Mouse (Mus musculus) lung, postnatal 0 days (tissue): ENCODE data around the gene Hist1h1d. TPM values are rescaled to one million over a fixed set of nuclear protein-coding genes. Genes with fewer than 3 reads are reported as not detected.
A peak's percentile ranks its signal among the peaks of the same experiment; 100 is the strongest.
"Not testable (repeated sequence)": the region's sequence is repeated elsewhere in the genome, so short reads cannot be mapped to it uniquely, and the experiment has no call there.

Experiments used
- ATAC-seq: fragments of 200-750 bp; cut with Nextera tagmentation; 2 replicates; pipeline ENCODE4 v1.8.0; 2017; ENCODE audit warnings: moderate library complexity
- DNase-seq: peaks from one replicate; pipeline ENCODE4 v3.0.0-alpha.2; 2016; ENCODE audit warnings: low spot score
- H3K27ac ChIP-seq: fragments of 300-500 bp; sonication (generic); 2 replicates; pipeline ENCODE4 v1.5.1; 2014; ENCODE audit warnings: antibody characterized with exemption, mild to moderate bottlenecking, low read length, mixed read lengths
- H3K27me3 ChIP-seq: fragments of 300-500 bp; sonication (generic); replicated peaks from 2 replicates; pipeline ENCODE4 v1.6.1; 2014; ENCODE audit warnings: low read length, mixed read lengths; ENCODE audit not compliant: insufficient read depth
- H3K36me3 ChIP-seq: fragments of 300-500 bp; sonication (generic); 2 replicates; pipeline ENCODE4 v1.6.1; 2014; ENCODE audit warnings: low read length, mixed read lengths; ENCODE audit not compliant: insufficient read depth
- H3K4me1 ChIP-seq: fragments of 300-500 bp; sonication (generic); 2 replicates; pipeline ENCODE4 v1.6.1; 2014; ENCODE audit warnings: antibody characterized with exemption, low read depth, low read length, mixed read lengths; ENCODE audit not compliant: insufficient read depth
- H3K4me2 ChIP-seq: fragments of 300-500 bp; sonication (generic); replicated peaks from 2 replicates; pipeline ENCODE4 v1.6.1; 2014; ENCODE audit warnings: low read depth, mild to moderate bottlenecking, low read length, moderate library complexity, mixed read lengths
- H3K4me3 ChIP-seq: fragments of 300-500 bp; sonication (generic); 2 replicates; pipeline ENCODE4 v1.5.1; 2014; ENCODE audit warnings: low read depth, low read length
- H3K9ac ChIP-seq: fragments of 300-500 bp; sonication (generic); replicated peaks from 2 replicates; pipeline ENCODE4 v1.6.1; 2014; ENCODE audit warnings: low read depth, mild to moderate bottlenecking
- H3K9me3 ChIP-seq: fragments of 300-500 bp; sonication (generic); 2 replicates; pipeline ENCODE4 v1.6.1; 2016; ENCODE audit warnings: low read length, mixed read lengths
- CTCF ChIP-seq: IDR thresholded peaks from 2 replicates; pipeline ENCODE4 v1.5.1; 2016; ENCODE audit warnings: antibody characterized with exemption, mild to moderate bottlenecking
- EP300 ChIP-seq: IDR thresholded peaks from 2 replicates; pipeline ENCODE4 v1.6.1; 2016; ENCODE audit warnings: antibody characterized with exemption, mild to moderate bottlenecking, control low read depth
- WGBS: fragments of 180-500 bp; shearing (Covaris S2); extraction: QIAGEN DNeasy Blood & Tissue Kit; methylation state at CpG from one replicate; pipeline ENCODE4 v1.1.7; 2014; 5-methylcytosine and 5-hydroxymethylcytosine counted together
- polyA plus RNA-seq: library from polyadenylated mRNA; unstranded; fragments of >200 nt; fragmentation: Nextera tagmentation; extraction: Ambion mirVana; gene quantifications from 2 replicates; pipeline ENCODE4 v1.2.1, GENCODE M21; 2015

Gene Hist1h1d
- polyA plus RNA-seq, 1 experiment from 2014 or later: 0.11 TPM

GRCm38 (mm10) chr13:23555839-23556416, 2.9 kb downstream of the Hist1h1d start:
- ATAC-seq (peak; percentile 70), DNase-seq (peak; percentile 98)
- Histone ChIP-seq H3K4me1 (no peaks in the 10 kb centered on the region), H3K36me3 (no peaks in the 10 kb centered on the region), H3K27me3 (no peaks in the 10 kb centered on the region), H3K9ac (peak overlapping the region; percentile 66), H3K27ac (peak overlapping the region; percentile 94), H3K4me2 (peak overlapping the region; percentile 98), H3K9me3 (no peaks in the 10 kb centered on the region), H3K4me3 (peak overlapping the region; percentile 56)
- TF ChIP-seq CTCF (no peak), EP300 (peak; percentile 65; the same call in 1 of the 2 replicates)
- WGBS: under 1% methylated on average over 18 of the region's 18 CpGs

DNA sequence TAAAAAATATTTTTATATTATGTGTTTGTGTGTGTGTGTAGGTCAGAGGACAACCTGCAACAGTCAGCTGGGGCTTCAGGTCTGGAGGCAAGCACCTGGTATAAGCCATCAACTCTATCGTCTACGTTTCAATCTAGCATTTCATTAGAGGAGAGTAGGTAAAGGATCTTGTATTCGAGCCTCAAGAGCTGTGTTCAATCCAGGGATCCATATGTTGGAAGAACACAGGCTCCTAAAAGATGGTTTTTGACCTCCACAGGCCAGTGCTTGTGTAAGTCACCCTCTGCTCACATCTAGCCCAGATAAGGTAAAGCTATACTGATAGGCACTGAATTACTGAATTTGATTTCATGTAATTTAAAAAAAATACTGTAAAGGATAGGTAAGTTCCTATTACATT, 3.8 kb downstream of the Hist1h1d start:
- no peak overlapping the region for H3K4me3 ChIP-seq
- 54% methylated on average over 3 of the region's 3 CpGs for WGBS
- no peaks in the 10 kb centered on the region for H3K4me1 ChIP-seq
- no peak overlapping the region for H3K9ac ChIP-seq
- peak overlapping the region; percentile 26; the same call in 1 of the 2 replicates for H3K27ac ChIP-seq
- DNase-seq (no peak), ATAC-seq (no peak)
- H3K4me2 ChIP-seq: no peak overlapping the region
- H3K9me3 ChIP-seq: no peaks in the 10 kb centered on the region
- H3K27me3 ChIP-seq: no peaks in the 10 kb centered on the region
- no peaks in the 10 kb centered on the region for H3K36me3 ChIP-seq
- no peak for TF ChIP-seq EP300
- no peak for TF ChIP-seq CTCF

DNA sequence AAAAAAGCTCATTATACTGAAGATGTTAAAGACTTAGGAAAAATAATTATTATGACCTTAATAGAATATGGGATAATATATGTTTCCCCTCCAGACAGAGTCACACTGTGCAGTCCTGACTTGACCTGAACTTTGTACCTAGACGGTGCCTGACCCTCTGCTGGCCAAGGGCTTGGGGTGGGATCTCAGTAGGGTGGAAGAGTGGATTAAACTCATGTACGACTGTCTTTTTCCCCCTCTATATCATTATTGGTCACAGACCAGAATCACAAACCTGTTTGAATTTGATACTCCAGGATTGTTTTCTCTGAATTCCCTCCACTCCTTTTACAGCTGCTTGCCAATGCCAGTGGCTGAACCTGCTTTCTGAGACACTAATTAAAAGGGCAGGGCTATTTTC, 7.6 kb downstream of the Hist1h1d start:
- not testable (repeated sequence) for H3K27ac ChIP-seq, H3K36me3 ChIP-seq, H3K4me2 ChIP-seq, H3K4me3 ChIP-seq, H3K9ac ChIP-seq, H3K27me3 ChIP-seq, H3K9me3 ChIP-seq, H3K4me1 ChIP-seq, ATAC-seq
- peak; percentile 4 for DNase-seq
- WGBS: 13% methylated on average over 2 of the region's 2 CpGs

- not testable (repeated sequence) for H3K36me3 ChIP-seq, H3K9me3 ChIP-seq, ATAC-seq, DNase-seq, H3K27ac ChIP-seq, H3K4me3 ChIP-seq, H3K9ac ChIP-seq, H3K27me3 ChIP-seq, H3K4me1 ChIP-seq
- WGBS: 0% methylated on average over 2 of the region's 5 CpGs
- H3K4me2 ChIP-seq: peak overlapping the region; percentile 70
These were observed 8.4 kb downstream of the Hist1h1d start for GRCm38 (mm10) chr13:23561531-23561882.

GRCm38 (mm10) chr13:23561883-23562659, 9.0 kb downstream of the Hist1h1d start, which contains the start of gene Hist1h3e:
Gene Hist1h3e (minus strand): TSS chr13:23562369.
- not testable (repeated sequence) for H3K36me3 ChIP-seq
- WGBS: under 1% methylated on average over 42 of the region's 67 CpGs
- peak within 1 kb of the TSS; percentile 38 for H3K4me3 ChIP-seq

DNA sequence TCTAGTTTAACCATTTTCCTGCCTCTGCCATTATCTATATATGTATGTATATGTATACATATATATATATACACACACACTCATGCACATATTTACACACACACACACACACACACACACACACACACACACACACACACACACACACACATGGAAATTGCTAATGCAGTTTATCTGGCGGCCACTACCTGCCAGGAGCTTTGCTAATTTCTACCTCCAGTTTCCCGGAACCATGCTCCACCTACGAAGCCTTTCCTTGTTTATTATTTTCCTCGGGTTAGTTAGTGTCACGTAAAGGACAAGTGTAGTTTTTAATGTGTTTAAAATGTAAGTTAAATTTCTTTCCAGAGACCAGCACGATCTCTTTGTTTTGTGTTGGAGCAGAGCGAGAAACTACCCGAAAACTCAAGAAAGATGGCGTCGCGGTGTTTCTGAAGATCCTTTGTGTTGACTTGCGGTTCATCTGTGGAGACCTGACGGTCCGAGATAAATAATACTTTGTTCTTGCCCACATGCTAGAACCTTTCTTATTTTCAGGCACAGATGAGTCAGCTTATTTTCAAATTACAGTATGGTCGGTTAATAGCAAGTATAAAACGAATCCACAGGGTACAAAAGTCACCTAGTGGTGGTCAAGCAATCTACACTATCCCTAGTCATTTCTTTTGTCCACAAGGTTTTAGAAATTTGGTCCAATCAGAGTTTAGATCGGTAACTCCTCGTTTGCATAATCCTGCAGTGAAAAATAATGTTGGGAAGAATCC, 9.8 kb downstream of the Hist1h1d start:
- Histone ChIP-seq H3K27ac (peak overlapping the region; percentile 91), H3K9ac (peak overlapping the region; percentile 51), H3K9me3 (no peaks in the 10 kb centered on the region), H3K36me3 (no peaks in the 10 kb centered on the region), H3K4me2 (peak overlapping the region; percentile 70), H3K27me3 (no peaks in the 10 kb centered on the region), H3K4me1 (no peaks in the 10 kb centered on the region), H3K4me3 (peak overlapping the region; percentile 38)
- peak; percentile 67 for ATAC-seq
- peak; percentile 96 for DNase-seq
- 2% methylated on average over 18 of the region's 18 CpGs for WGBS
- no peak; the same call in 1 of the 2 replicates for TF ChIP-seq EP300
- TF ChIP-seq CTCF: peak; percentile 77

More at GRCm38 (mm10) chr13:23561883-23562659, 9.0 kb downstream of the Hist1h1d start, which contains the start of gene Hist1h3e:
- not testable (repeated sequence) for H3K9me3 ChIP-seq, H3K27me3 ChIP-seq, H3K4me1 ChIP-seq
- peak within 1 kb of the TSS; percentile 91 for H3K27ac ChIP-seq
- ATAC-seq: peak; percentile 90
- H3K4me2 ChIP-seq: peak within 1 kb of the TSS; percentile 70
- 0 out of 2 replicates have a peak, but pooled peaks have one; percentile 17 for TF ChIP-seq CTCF
- peak; percentile 99 for DNase-seq
- H3K9ac ChIP-seq: peak within 1 kb of the TSS; percentile 51
